Mouse (Mus musculus): ENCODE results near the gene Ndufs3. TPM values are rescaled to one million over a fixed set of nuclear protein-coding genes. Genes with fewer than 3 reads are reported as not detected.
A peak's percentile ranks its signal among the peaks of the same experiment; 100 is the strongest.

The Ndufs3 gene
- total RNA-seq, 2 experiments from 2014 or later, result 229 to 240 TPM

- DNase-seq (ENCODE audit: low spot score in 2 of 2), result no peak
- intact Hi-C loops (cut with DNase I), result loop anchor here (2.0 to 10.0 kb wide), 2 partner anchors 15 to 93 kb away; no protein-coding TSS in a partner anchor
Measured at GRCm38 (mm10) chr2:90871180-90871961, 33.3 kb downstream of the Ndufs3 start.

GRCm38 (mm10) chr2:90870136-90870601, 34.5 kb downstream of the Ndufs3 start:
- intact Hi-C loops (cut with DNase I), result loop anchor here (2.0 to 10.0 kb wide), 2 partner anchors 17 to 95 kb away; no protein-coding TSS in a partner anchor
- peak; percentile 62 to 67 for DNase-seq (ENCODE audit: low spot score in 2 of 2)

- peak; percentile 81 to 89 for DNase-seq (ENCODE audit: low spot score in 2 of 2)
- intact Hi-C loops (cut with DNase I), result loop anchor here (2.0 to 5.0 kb wide), 2 partner anchors 194 to 236 kb away; no protein-coding TSS in a partner anchor
Measured at GRCm38 (mm10) chr2:90866524-90866923, 38.1 kb downstream of the Ndufs3 start.

GRCm38 (mm10) chr2:90864184-90864583, 40.4 kb downstream of the Ndufs3 start:
- intact Hi-C loops (cut with DNase I), result no loop called here
- no peak for DNase-seq (ENCODE audit: low spot score in 2 of 2)

- intact Hi-C loops (cut with DNase I), result no loop called here
- DNase-seq (ENCODE audit: low spot score in 2 of 2), result no peak
Measured at GRCm38 (mm10) chr2:90861486-90861885, 43.1 kb downstream of the Ndufs3 start.

- intact Hi-C loops (cut with DNase I), result no loop called here
- no peak for DNase-seq (ENCODE audit: low spot score in 2 of 2)
Measured at GRCm38 (mm10) chr2:90850401-90850800, 54.2 kb downstream of the Ndufs3 start.

- intact Hi-C loops (cut with DNase I), result loop anchor here (5.0 kb wide), 1 partner anchor 71 kb away; no protein-coding TSS in a partner anchor
- no peak for DNase-seq (ENCODE audit: low spot score in 2 of 2)
Measured at GRCm38 (mm10) chr2:90848331-90848730, 56.3 kb downstream of the Ndufs3 start.

GRCm38 (mm10) chr2:90847681-90848050, 57.0 kb downstream of the Ndufs3 start:
- intact Hi-C loops (cut with DNase I), result loop anchor here (5.0 kb wide), 1 partner anchor 70 kb away; no protein-coding TSS in a partner anchor
- no peak for DNase-seq (ENCODE audit: low spot score in 2 of 2)

- intact Hi-C loops (cut with DNase I), result loop anchor here (5.0 kb wide), 1 partner anchor 70 kb away; no protein-coding TSS in a partner anchor
- peak; percentile 97 to 99 for DNase-seq (ENCODE audit: low spot score in 2 of 2)
Measured at GRCm38 (mm10) chr2:90846955-90847680, 57.5 kb downstream of the Ndufs3 start, which contains the start of gene Mtch2. Gene Mtch2 (plus strand): TSS chr2:90847155.

GRCm38 (mm10) chr2:90846597-90846954, 58.1 kb downstream of the Ndufs3 start:
- no peak for DNase-seq (ENCODE audit: low spot score in 2 of 2)
- intact Hi-C loops (cut with DNase I), result loop anchor here (5.0 kb wide), 1 partner anchor 69 kb away; no protein-coding TSS in a partner anchor

- no peak for DNase-seq (ENCODE audit: low spot score in 2 of 2)
- intact Hi-C loops (cut with DNase I), result loop anchor here (5.0 kb wide), 1 partner anchor 69 kb away; no protein-coding TSS in a partner anchor
Measured at GRCm38 (mm10) chr2:90846171-90846570, 58.5 kb downstream of the Ndufs3 start.

GRCm38 (mm10) chr2:90845234-90845633, 59.4 kb downstream of the Ndufs3 start:
- DNase-seq (ENCODE audit: low spot score in 2 of 2), result no peak
- intact Hi-C loops (cut with DNase I), result loop anchor here (5.0 kb wide), 1 partner anchor 68 kb away; no protein-coding TSS in a partner anchor

Other genes with a start within 250 kb of the Ndufs3 start
- 10 to 100 TPM; 18.2 to 20.5 TPM for gene Nup160, start 227.6 kb downstream of the Ndufs3 start, total RNA-seq (2021)
- 10 to 100 TPM; 47.1 to 68.6 TPM for gene Fnbp4, start 159.5 kb downstream of the Ndufs3 start, total RNA-seq (2021)
- gene Agbl2, start 122.1 kb downstream of the Ndufs3 start, total RNA-seq (2021), result under 1 TPM; 0.37 to 0.82 TPM
- 100 to 1,000 TPM in 1 of 2 experiments, 10 to 100 TPM in 1; 97.5 to 124 TPM for gene Mtch2, start 57.7 kb downstream of the Ndufs3 start, total RNA-seq (2021)
- 100 to 1,000 TPM; 279 to 315 TPM for gene C1qtnf4, start 19.0 kb downstream of the Ndufs3 start, total RNA-seq (2021)
- gene Kbtbd4, start 87 bp downstream of the Ndufs3 start, total RNA-seq (2021), result 10 to 100 TPM; 39.6 to 39.8 TPM
- gene Celf1, start 35.6 kb upstream of the Ndufs3 start, total RNA-seq (2021), result 100 to 1,000 TPM; 145 to 163 TPM
- gene Rapsn, start 130.8 kb upstream of the Ndufs3 start, total RNA-seq (2021), result under 1 TPM; 0.47 to 0.54 TPM
- gene Psmc3, start 149.2 kb upstream of the Ndufs3 start, total RNA-seq (2021), result 100 to 1,000 TPM; 206 to 234 TPM
- 10 to 100 TPM; 27.6 to 36.6 TPM for gene Slc39a13, start 165.6 kb upstream of the Ndufs3 start, total RNA-seq (2021)
- 1 to 10 TPM; 4.1 to 5.5 TPM for gene Spi1, start 177.6 kb upstream of the Ndufs3 start, total RNA-seq (2021)
- gene Mybpc3, start 213.3 kb upstream of the Ndufs3 start, total RNA-seq (2021), result under 1 TPM; 0.41 to 0.81 TPM

All from left cerebral cortex, postnatal 36 days (tissue).